Mouse (Mus musculus): Measurements from ENCODE around the gene Lat2.
A peak's percentile ranks its signal among the peaks of the same experiment; 100 is the strongest.

Gene Lat2

GRCm38 (mm10) chr5:134613727-134614126 lies 1.1 kb downstream of the Lat2 start:
- DNase-seq (ENCODE audit: low spot score in 2 of 2): peak; percentile 25 to 48

- DNase-seq (ENCODE audit: low spot score in 2 of 2): no peak
These were observed 2.9 kb downstream of the Lat2 start for GRCm38 (mm10) chr5:134611810-134612521.

GRCm38 (mm10) chr5:134609916-134610643 lies 4.7 kb downstream of the Lat2 start:
- DNase-seq (ENCODE audit: low spot score in 2 of 2): no peak

- DNase-seq (ENCODE audit: low spot score in 2 of 2): peak in 1 of 2 experiments; percentile 35
These were observed 7.7 kb downstream of the Lat2 start for GRCm38 (mm10) chr5:134607121-134607520.

GRCm38 (mm10) chr5:134606314-134606713 lies 8.5 kb downstream of the Lat2 start:
- DNase-seq (ENCODE audit: low spot score in 2 of 2): no peak

GRCm38 (mm10) chr5:134604376-134604775 lies 10.4 kb downstream of the Lat2 start:
- DNase-seq (ENCODE audit: low spot score in 2 of 2): no peak

GRCm38 (mm10) chr5:134597711-134598110 lies 17.1 kb downstream of the Lat2 start:
- no peak for DNase-seq (ENCODE audit: low spot score in 2 of 2)

GRCm38 (mm10) chr5:134593093-134593492 lies 21.7 kb downstream of the Lat2 start:
- DNase-seq (ENCODE audit: low spot score in 2 of 2): peak in 1 of 2 experiments; percentile 28

- no peak for DNase-seq (ENCODE audit: low spot score in 2 of 2)
These were observed 22.7 kb downstream of the Lat2 start for GRCm38 (mm10) chr5:134592026-134592581.

GRCm38 (mm10) chr5:134589900-134590299 lies 24.9 kb downstream of the Lat2 start:
- DNase-seq (ENCODE audit: low spot score in 2 of 2): no peak

GRCm38 (mm10) chr5:134584798-134585197 lies 30.0 kb downstream of the Lat2 start:
- no peak for DNase-seq (ENCODE audit: low spot score in 2 of 2)

GRCm38 (mm10) chr5:134583884-134584213 lies 31.0 kb downstream of the Lat2 start:
- no peak for DNase-seq (ENCODE audit: low spot score in 2 of 2)

- no peak for DNase-seq (ENCODE audit: low spot score in 2 of 2)
These were observed 31.6 kb downstream of the Lat2 start for GRCm38 (mm10) chr5:134583006-134583883.

- peak; percentile 95 to 97 for DNase-seq (ENCODE audit: low spot score in 2 of 2)
These were observed 32.5 kb downstream of the Lat2 start for GRCm38 (mm10) chr5:134582221-134582907.

GRCm38 (mm10) chr5:134581146-134581545 lies 33.7 kb downstream of the Lat2 start, which contains the start of gene Rfc2:
TSS of gene Rfc2 (plus strand) at chr5:134581366.
- no peak for DNase-seq (ENCODE audit: low spot score in 2 of 2)

GRCm38 (mm10) chr5:134579135-134579534 lies 35.7 kb downstream of the Lat2 start:
- DNase-seq (ENCODE audit: low spot score in 2 of 2): no peak

- DNase-seq (ENCODE audit: low spot score in 2 of 2): no peak
These were observed 37.3 kb downstream of the Lat2 start for GRCm38 (mm10) chr5:134577534-134577933.

- no peak for DNase-seq (ENCODE audit: low spot score in 2 of 2)
These were observed 38.2 kb downstream of the Lat2 start for GRCm38 (mm10) chr5:134576517-134577220.

GRCm38 (mm10) chr5:134575833-134576232 lies 39.0 kb downstream of the Lat2 start:
- DNase-seq (ENCODE audit: low spot score in 2 of 2): no peak

GRCm38 (mm10) chr5:134572508-134573214 lies 42.2 kb downstream of the Lat2 start:
- no peak for DNase-seq (ENCODE audit: low spot score in 2 of 2)

Measured in spleen, postnatal 14 days (tissue).